Mouse (Mus musculus): ENCODE measurements around the gene 4930447C04Rik. TPM values are rescaled to one million over a fixed set of nuclear protein-coding genes. Genes with fewer than 3 reads are reported as not detected.

The 4930447C04Rik gene
- total RNA-seq, 1 experiment from 2014 or later = not detected

DNA sequence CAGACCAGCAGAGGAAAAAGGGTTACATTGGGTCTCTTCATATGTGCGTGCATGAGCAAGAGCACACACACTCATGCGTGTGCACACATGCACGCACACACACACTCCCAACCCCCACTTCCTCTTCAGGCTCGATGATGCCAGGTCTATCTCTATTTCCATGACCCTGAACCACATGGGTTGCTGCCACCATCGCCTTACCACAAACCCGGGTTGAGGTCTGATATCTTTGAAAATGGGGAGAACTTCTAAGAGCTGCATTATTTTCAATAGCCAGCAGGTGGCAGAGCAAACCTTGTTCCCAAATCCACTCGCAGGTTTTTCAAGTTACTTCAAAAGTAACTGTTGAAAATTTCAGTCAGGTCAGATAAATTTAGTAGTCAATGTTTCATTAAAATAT, 92.8 kb downstream of the 4930447C04Rik start:
- no peak for ATAC-seq (replicated peaks; ENCODE audit: insufficient number of reproducible peaks, low FRiP score, low TSS enrichment, poor library complexity, severe bottlenecking)

DNA sequence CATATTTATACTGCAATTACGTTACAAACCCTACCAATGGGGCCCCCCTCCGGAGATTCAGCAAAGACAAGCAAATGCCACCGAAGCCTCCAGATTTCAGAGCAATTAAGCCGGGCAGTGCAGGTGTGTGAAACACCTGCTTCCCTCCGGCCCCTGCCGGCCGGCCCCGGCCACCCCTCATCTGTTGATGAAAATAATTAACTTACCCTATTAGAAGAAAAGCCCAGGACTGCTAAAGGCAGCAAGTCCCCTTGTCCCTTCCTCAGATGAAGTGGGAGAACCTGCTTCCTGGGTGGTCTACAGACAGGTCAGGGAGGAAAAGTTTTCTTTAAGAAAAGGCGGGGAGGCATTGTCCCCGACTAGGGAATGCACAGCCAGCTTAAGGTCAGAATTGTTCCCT, 94.6 kb downstream of the 4930447C04Rik start:
- ATAC-seq (replicated peaks; ENCODE audit: insufficient number of reproducible peaks, low FRiP score, low TSS enrichment, poor library complexity, severe bottlenecking) = no peak

DNA sequence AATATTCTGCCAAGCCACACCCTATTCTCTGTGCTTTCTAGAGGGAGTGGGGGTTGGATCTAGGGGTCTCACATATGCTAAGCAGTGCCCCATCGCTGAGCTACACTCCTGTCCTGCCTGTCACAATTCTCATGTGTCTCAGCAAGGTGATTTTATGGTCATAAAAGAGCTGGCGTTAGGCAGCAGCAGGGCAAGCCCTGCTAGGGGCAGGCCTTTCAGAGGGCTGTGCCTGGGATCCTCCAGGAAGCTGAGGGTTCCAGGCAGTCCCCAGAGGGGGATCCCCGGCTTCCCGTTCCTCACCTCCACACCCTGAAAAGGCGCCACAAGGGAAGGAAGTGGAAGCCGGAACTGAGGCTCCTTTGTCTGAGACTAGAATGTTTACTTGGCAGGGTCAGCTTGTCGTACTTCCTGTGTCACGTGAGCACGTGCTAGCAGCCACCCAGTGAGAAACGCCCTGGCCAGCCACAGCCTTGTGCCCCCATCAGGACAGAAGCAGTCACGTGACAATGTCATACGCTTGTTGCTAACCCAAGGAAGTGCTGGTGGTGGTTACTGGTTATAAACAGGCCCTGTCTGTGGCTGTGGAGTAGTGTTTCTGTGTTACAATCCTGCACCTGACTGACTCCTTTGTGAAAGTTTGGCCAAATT, 96.5 kb downstream of the 4930447C04Rik start:
- ATAC-seq (replicated peaks; ENCODE audit: insufficient number of reproducible peaks, low FRiP score, low TSS enrichment, poor library complexity, severe bottlenecking) = peak; percentile 96

GRCm38 (mm10) chr12:72843555-72843954, 97.0 kb downstream of the 4930447C04Rik start:
- no peak for ATAC-seq (replicated peaks; ENCODE audit: insufficient number of reproducible peaks, low FRiP score, low TSS enrichment, poor library complexity, severe bottlenecking)

GRCm38 (mm10) chr12:72843135-72843534, 97.4 kb downstream of the 4930447C04Rik start:
- no peak for ATAC-seq (replicated peaks; ENCODE audit: insufficient number of reproducible peaks, low FRiP score, low TSS enrichment, poor library complexity, severe bottlenecking)

DNA sequence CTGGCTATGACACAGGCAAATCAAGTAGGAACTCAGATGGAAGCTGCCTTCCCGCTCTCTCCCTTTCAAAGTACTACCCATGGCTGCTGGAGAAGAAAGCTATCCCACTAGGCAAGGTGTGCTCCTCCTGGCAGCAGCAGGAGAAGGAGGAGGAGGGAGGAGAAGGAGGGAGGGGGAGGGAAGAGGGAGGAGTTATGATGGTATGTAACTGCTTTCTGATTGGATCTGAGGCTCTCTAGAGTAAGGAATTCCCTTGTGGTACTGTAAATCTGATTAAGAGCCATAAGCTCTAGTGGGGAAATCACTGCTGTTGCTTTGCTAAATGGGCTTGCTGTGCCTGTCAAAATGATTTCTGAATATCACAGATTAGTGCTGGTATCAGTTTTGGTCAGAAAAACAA, 99.1 kb downstream of the 4930447C04Rik start:
- ATAC-seq (replicated peaks; ENCODE audit: insufficient number of reproducible peaks, low FRiP score, low TSS enrichment, poor library complexity, severe bottlenecking) = no peak

DNA sequence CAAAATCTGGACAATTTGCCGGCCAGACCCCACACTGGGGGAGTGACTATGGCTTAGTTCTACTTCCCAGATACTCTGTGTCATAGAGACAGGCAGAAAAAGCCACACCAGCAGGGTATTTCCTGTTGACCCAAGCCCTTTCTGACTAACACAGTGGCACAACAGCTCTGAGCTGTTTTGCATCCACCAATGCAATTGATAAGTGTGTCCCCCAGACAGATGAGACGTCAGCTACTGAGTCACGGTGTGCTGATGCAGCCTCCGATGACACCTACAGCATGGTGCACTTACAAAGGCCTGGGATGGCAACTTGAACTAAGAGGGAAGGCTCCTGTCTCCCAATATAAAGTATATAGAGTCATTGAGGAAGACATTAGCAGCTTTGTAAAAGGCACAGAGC, 103.3 kb downstream of the 4930447C04Rik start:
- no peak for ATAC-seq (replicated peaks; ENCODE audit: insufficient number of reproducible peaks, low FRiP score, low TSS enrichment, poor library complexity, severe bottlenecking)

DNA sequence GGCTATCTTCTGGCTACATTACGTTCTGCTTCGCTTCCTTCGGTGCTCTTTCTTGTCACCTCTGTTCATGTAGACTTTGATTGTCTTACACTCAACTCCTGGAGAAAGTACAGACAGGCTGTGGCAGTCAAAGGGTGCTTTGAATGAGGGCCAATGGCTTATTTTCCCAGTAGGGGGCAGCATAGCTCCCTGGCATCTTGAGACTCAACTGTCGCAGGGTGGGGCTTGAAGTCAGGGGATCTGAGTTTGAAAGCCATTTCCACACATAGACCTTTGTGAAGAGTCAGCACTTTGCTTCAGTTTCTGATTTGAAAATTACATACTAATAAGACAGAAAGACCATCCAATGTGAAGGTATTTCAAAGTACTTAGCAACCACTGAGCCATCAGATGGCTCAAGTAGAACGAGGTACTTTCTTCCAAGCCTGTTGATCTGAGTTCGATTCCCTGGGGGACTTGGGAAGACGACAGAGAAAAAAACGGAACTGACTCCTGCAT, 105.0 kb downstream of the 4930447C04Rik start:
- no peak for ATAC-seq (replicated peaks; ENCODE audit: insufficient number of reproducible peaks, low FRiP score, low TSS enrichment, poor library complexity, severe bottlenecking)

DNA sequence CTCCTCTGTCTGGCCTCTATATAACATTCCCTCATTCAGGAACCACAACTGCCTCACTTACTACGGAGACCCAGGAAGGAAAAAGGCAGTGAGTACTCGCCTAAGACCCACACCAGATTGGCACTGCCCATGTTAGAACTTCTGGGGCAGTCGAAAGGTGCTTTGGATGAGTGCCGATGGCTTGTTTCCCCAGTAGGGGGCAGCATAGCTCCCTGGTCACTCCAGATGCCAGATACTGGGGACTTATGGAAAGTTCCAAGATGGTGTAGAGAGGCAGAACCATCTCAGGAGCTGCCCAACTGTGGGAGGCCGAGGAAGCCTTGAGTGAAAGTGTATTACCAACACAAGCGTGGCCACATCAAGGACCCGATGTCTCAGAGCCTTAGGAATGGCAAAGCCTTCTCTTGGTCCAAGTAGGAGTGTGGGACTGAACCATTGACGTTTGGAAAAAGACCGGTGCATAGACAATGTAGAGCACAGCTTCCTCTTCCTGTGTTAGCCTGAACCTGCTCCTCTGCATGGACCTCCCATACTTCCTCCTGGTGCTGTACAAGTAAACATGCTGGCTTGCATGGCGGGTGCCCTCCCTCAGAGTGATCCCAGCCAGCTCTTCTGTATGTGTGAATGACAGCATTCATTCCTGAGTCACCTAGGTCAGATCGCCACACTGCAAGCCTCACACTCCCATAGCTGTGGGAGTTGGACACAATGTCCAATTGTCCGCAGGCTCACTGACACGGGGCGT, 105.6 kb downstream of the 4930447C04Rik start:
- ATAC-seq (replicated peaks; ENCODE audit: insufficient number of reproducible peaks, low FRiP score, low TSS enrichment, poor library complexity, severe bottlenecking) = 0 out of 2 replicates have a peak, but pooled peaks have one; percentile 13

GRCm38 (mm10) chr12:72831711-72832432, 108.7 kb downstream of the 4930447C04Rik start:
- ATAC-seq (replicated peaks; ENCODE audit: insufficient number of reproducible peaks, low FRiP score, low TSS enrichment, poor library complexity, severe bottlenecking) = no peak

Other genes with a start within 250 kb of the 4930447C04Rik start
- 150 to 232 TPM (median 173 TPM) in 3 replicates for gene Ppm1a, start 183.3 kb downstream of the 4930447C04Rik start, total RNA-seq (2017)
- gene Six6, start 882 bp downstream of the 4930447C04Rik start, total RNA-seq (2017) = not detected in 3 replicates
- 0.11 TPM in 1 of 3 replicates, not detected in the others for gene Six1, start 113.1 kb upstream of the 4930447C04Rik start, total RNA-seq (2017)
- gene Six4, start 172.7 kb upstream of the 4930447C04Rik start, total RNA-seq (2017) = not detected in 3 replicates
- 13.7 to 16.9 TPM (median 14.6 TPM) in 3 replicates for gene Mnat1, start 182.9 kb upstream of the 4930447C04Rik start, total RNA-seq (2017)